Mouse (Mus musculus): ENCODE measurements around the gene 4931428L18Rik.

4931428L18Rik gene

GRCm38 (mm10) chr1:31150546-31150945, 71.9 kb downstream of the 4931428L18Rik start:
- no peak for DNase-seq

GRCm38 (mm10) chr1:31149671-31150070, 72.8 kb downstream of the 4931428L18Rik start:
- DNase-seq = no peak

GRCm38 (mm10) chr1:31143571-31143970, 78.9 kb downstream of the 4931428L18Rik start:
- DNase-seq = no peak

GRCm38 (mm10) chr1:31142288-31143094, 80.0 kb downstream of the 4931428L18Rik start:
- DNase-seq = no peak

- no peak for DNase-seq
These were observed 84.1 kb downstream of the 4931428L18Rik start for GRCm38 (mm10) chr1:31138387-31138786.

GRCm38 (mm10) chr1:31113466-31113865, 109.0 kb downstream of the 4931428L18Rik start:
- DNase-seq = no peak

- no peak for DNase-seq
These were observed 114.5 kb downstream of the 4931428L18Rik start for GRCm38 (mm10) chr1:31107961-31108360.

- peak; percentile 58 to 61 for DNase-seq
These were observed 119.4 kb downstream of the 4931428L18Rik start for GRCm38 (mm10) chr1:31102863-31103657.

GRCm38 (mm10) chr1:31102280-31102679, 120.2 kb downstream of the 4931428L18Rik start:
- peak in 1 of 2 experiments; percentile 9 for DNase-seq

GRCm38 (mm10) chr1:31097208-31097607, 125.3 kb downstream of the 4931428L18Rik start:
- no peak for DNase-seq

GRCm38 (mm10) chr1:31096466-31096793, 126.1 kb downstream of the 4931428L18Rik start:
- DNase-seq = no peak

GRCm38 (mm10) chr1:31095706-31096465, 126.6 kb downstream of the 4931428L18Rik start:
- no peak for DNase-seq

GRCm38 (mm10) chr1:31094792-31095191, 127.7 kb downstream of the 4931428L18Rik start:
- no peak for DNase-seq

- DNase-seq = no peak
These were observed 128.5 kb downstream of the 4931428L18Rik start for GRCm38 (mm10) chr1:31093939-31094338.

GRCm38 (mm10) chr1:31088686-31089085, 133.8 kb downstream of the 4931428L18Rik start:
- DNase-seq = no peak

GRCm38 (mm10) chr1:31072523-31073370, 149.7 kb downstream of the 4931428L18Rik start:
- no peak for DNase-seq

GRCm38 (mm10) chr1:31071209-31071608, 151.3 kb downstream of the 4931428L18Rik start:
- DNase-seq = no peak

- peak; percentile 18 to 33 for DNase-seq
These were observed 157.4 kb downstream of the 4931428L18Rik start for GRCm38 (mm10) chr1:31064817-31065740.

GRCm38 (mm10) chr1:31059806-31060205, 162.7 kb downstream of the 4931428L18Rik start:
- no peak for DNase-seq

- peak in 1 of 2 experiments; percentile 9 for DNase-seq
These were observed 163.6 kb downstream of the 4931428L18Rik start for GRCm38 (mm10) chr1:31058861-31059351.

GRCm38 (mm10) chr1:31058196-31058595, 164.3 kb downstream of the 4931428L18Rik start:
- no peak for DNase-seq

Data from cerebellum, postnatal 14 days (tissue).